Mouse (Mus musculus): ENCODE measurements at regions not wholly inside any gene's neighbourhood (a gene's known extent, or its start where the extent isn't known, plus 50 kb on each side); places are given as distances from the start of the nearest gene placed in this dataset.

- DNase-seq (ENCODE audit: low spot score in 2 of 2): no peak
These were observed 186.7 kb upstream of the Robo2 start for GRCm38 (mm10) chr16:74598361-74598760.

- no peak for DNase-seq (ENCODE audit: low spot score in 2 of 2)
These were observed 186.2 kb upstream of the Robo2 start for GRCm38 (mm10) chr16:74597735-74598340.

- no peak for DNase-seq (ENCODE audit: low spot score in 2 of 2)
These were observed 180.3 kb upstream of the Robo2 start for GRCm38 (mm10) chr16:74591896-74592295.

- no peak for DNase-seq (ENCODE audit: low spot score in 2 of 2)
These were observed 171.2 kb upstream of the Robo2 start for GRCm38 (mm10) chr16:74582645-74583423.

GRCm38 (mm10) chr16:74548374-74548773, 136.7 kb upstream of the Robo2 start:
- DNase-seq (ENCODE audit: low spot score in 2 of 2): no peak

- no peak for DNase-seq (ENCODE audit: low spot score in 2 of 2)
These were observed 118.9 kb upstream of the Robo2 start for GRCm38 (mm10) chr16:74530531-74530930.

GRCm38 (mm10) chr16:74528245-74528644, 116.6 kb upstream of the Robo2 start:
- no peak for DNase-seq (ENCODE audit: low spot score in 2 of 2)

- no peak for DNase-seq (ENCODE audit: low spot score in 2 of 2)
These were observed 114.9 kb upstream of the Robo2 start for GRCm38 (mm10) chr16:74526521-74526920.

GRCm38 (mm10) chr16:74520501-74520900, 108.9 kb upstream of the Robo2 start:
- DNase-seq (ENCODE audit: low spot score in 2 of 2): no peak

GRCm38 (mm10) chr16:74517888-74518287, 106.3 kb upstream of the Robo2 start:
- DNase-seq (ENCODE audit: low spot score in 2 of 2): no peak

- no peak for DNase-seq (ENCODE audit: low spot score in 2 of 2)
These were observed 105.7 kb upstream of the Robo2 start for GRCm38 (mm10) chr16:74517374-74517773.

GRCm38 (mm10) chr16:74514481-74514880, 102.9 kb upstream of the Robo2 start:
- no peak for DNase-seq (ENCODE audit: low spot score in 2 of 2)

GRCm38 (mm10) chr16:74510383-74510782, 98.8 kb upstream of the Robo2 start:
- no peak for DNase-seq (ENCODE audit: low spot score in 2 of 2)

GRCm38 (mm10) chr16:74509489-74509888, 97.9 kb upstream of the Robo2 start:
- no peak for DNase-seq (ENCODE audit: low spot score in 2 of 2)

GRCm38 (mm10) chr16:74506719-74507118, 95.1 kb upstream of the Robo2 start:
- no peak for DNase-seq (ENCODE audit: low spot score in 2 of 2)

GRCm38 (mm10) chr16:74506173-74506709, 94.6 kb upstream of the Robo2 start:
- no peak for DNase-seq (ENCODE audit: low spot score in 2 of 2)

GRCm38 (mm10) chr16:74504426-74504825, 92.8 kb upstream of the Robo2 start:
- DNase-seq (ENCODE audit: low spot score in 2 of 2): no peak

- DNase-seq (ENCODE audit: low spot score in 2 of 2): no peak
These were observed 89.1 kb upstream of the Robo2 start for GRCm38 (mm10) chr16:74500687-74501086.

- DNase-seq (ENCODE audit: low spot score in 2 of 2): no peak
These were observed 56.3 kb upstream of the Robo2 start for GRCm38 (mm10) chr16:74467745-74468420.

- peak in 1 of 2 experiments; percentile 16 for DNase-seq (ENCODE audit: low spot score in 2 of 2)
These were observed 55.5 kb upstream of the Robo2 start for GRCm38 (mm10) chr16:74467159-74467558.

GRCm38 (mm10) chr16:74464835-74465234, 53.2 kb upstream of the Robo2 start:
- DNase-seq (ENCODE audit: low spot score in 2 of 2): no peak

GRCm38 (mm10) chr16:74464290-74464689, 52.7 kb upstream of the Robo2 start:
- no peak for DNase-seq (ENCODE audit: low spot score in 2 of 2)

GRCm38 (mm10) chr16:74462436-74462835, 50.8 kb upstream of the Robo2 start:
- DNase-seq (ENCODE audit: low spot score in 2 of 2): no peak

All from urinary bladder, postnatal 4 days (tissue).